Mouse (Mus musculus) G1E (cell line): ENCODE results near the gene Mrps31.

Experiments
- CTCF ChIP-seq: IDR thresholded peaks from 2 replicates; pipeline ENCODE4 v1.5.1; 2012; ENCODE audit warnings: low read depth, low read length, inconsistent platforms, mixed read lengths
- TAL1 ChIP-seq: conservative IDR thresholded peaks from 2 replicates; pipeline ENCODE4 v1.6.1; 2012; ENCODE audit warnings: low read depth, low read length, inconsistent platforms, mixed read lengths

DNA sequence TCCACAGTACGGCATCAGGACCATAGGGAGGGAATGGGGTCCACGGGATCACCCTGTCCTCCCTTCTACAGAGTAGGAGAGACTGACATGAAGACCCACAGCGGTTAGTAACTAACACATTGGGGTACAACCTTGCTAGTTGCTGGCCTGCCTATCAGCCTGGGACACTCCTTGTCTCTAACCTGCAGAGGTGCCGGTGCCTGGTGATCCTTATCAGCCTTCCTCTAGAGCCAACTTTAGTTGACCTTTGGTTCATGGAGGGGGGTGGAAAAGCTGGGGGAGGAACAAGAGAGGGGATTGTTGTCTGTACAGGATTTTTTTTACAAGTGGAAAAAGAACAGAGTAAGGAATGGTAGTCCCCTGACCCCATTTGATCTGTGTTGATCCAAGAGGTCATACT is 16.7 kb upstream of the Mrps31 start:
- peak; percentile 58 for TF ChIP-seq TAL1
- no peak for TF ChIP-seq CTCF
